Mouse (Mus musculus) c-Kit-negative CD71-positive TER-119-positive erythroid progenitor cells, embryonic 14.5 days (primary cell): ENCODE data around the gene Stx8.

Experiments used
- DNase-seq: peaks from one replicate; pipeline ENCODE4 v3.0.0-alpha.2; 2013; ENCODE audit warnings: low read depth, low spot score

The Stx8 gene

DNA sequence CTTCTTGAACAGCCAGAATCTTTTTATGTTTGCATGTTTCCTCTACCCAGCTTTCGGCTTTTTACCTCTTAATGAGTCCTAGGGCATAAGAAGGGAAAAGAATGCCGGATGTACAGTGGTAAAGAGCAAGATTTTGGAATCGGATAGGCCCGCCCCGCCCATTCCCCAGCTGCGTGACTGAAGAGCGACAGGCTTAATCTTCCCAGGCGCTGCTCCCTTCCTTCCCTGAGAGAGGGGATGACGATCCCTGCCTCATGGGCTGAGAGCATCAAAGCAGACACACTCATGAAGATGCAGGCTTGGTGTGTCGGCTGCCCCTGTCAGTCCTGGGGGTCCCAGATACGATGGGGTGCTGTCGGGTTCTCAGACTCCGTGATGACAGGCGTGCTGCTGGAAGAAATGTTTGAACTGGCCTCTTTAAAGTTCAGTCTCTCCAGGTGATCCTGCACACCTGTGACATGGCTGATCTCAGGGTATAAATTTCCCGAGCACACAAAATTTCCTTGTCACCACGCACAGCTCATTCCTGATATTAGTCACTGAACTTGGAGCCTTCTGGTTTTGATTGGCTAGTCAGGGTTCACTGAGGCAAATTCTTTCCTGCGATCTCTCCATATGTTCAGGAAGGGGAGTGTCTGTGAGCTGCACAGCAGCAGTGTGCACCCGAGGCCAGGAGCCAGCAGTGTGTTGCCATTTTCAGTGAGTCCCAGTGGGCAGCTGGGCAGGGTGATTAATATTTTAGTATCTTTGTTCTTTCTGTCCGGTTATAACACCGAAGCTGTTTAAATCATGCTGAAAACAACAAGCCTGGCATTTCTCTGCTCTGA, 70.4 kb downstream of the Stx8 start:
- DNase-seq: no peak

GRCm38 (mm10) chr11:68037093-68037492, 71.1 kb downstream of the Stx8 start:
- DNase-seq: no peak

GRCm38 (mm10) chr11:68038101-68038500, 72.1 kb downstream of the Stx8 start:
- no peak for DNase-seq

GRCm38 (mm10) chr11:68044181-68044580, 78.2 kb downstream of the Stx8 start:
- no peak for DNase-seq

DNA sequence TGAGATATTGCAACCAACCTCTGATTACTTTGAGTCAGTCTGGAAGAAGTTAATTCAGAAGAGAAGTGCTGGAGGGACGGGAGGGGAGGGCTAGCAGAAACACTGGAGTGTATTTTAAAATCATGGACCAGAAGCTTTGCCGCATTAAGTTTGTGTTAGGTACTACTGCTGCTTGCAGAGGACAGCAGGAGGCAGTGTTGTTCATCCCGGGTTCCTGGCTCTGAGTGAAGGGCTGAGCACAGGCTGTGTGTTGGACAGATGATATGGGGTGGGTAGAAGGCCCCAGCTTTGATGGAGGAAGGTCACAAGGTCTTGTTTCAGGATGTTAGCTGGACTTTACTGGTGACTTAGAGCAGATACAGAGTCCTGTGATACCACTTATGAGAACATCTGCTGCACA, 80.9 kb downstream of the Stx8 start:
- DNase-seq: no peak

DNA sequence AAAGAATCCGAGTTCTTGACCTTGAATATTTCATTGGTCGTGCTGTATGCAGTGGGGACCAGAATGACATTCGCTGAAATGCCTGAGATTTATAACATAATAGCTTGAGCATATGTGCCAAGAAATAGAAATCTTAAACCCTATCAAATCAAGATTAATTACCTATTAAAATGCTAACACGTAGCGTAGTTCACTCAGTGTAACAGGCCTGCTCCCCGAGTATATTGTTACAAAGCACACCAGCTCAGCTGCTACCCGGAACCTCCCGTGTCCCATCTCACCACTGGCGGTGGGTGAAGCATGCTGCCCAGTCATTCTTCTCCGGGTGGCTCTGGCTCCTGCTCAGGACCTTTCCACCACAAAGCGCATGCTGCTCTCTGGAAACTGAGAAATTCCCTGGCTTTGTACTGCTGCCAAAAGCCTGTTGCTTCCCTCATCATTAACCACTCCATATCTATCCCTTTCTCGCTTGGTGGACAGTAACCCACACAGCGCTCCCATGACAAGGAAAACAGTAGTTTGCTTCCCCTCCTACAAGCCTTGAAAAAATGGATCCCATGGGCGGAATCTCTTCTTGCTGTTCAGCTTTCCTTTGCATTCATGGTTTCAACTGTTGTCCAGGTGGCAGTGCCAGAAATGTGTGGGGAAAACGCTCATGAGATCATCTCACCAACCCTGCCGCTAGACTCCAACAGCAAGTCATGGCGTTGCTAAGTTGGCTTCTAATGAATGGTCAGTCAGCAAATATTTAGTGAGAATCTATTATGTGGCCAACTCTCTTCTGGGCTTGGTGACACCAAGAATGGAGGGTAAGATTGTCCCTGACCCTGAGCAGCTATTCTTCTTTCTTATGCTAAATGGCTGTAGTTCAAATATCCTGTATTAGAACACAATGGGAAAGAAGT, 83.5 kb downstream of the Stx8 start:
- no peak for DNase-seq

GRCm38 (mm10) chr11:68050725-68051124, 84.7 kb downstream of the Stx8 start:
- DNase-seq: no peak

DNA sequence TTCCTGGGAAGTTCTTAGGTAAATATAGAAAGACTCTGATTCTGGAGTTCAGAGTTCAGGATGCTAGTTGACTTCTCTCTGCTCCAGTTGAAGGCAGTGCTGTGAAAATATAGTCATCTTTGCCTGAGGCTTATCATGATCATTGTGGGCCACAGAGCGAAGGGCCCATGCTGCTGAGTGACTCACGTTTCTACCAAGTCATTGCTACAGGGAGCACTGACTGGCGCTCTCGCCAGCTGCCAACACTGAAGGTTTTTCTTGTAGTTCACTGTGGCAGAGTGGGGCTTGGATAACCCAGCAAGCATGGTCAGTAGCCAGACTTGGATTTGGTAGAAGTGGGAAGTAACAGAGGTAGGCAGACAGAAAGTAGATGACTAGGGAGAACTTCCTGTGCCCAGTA, 85.3 kb downstream of the Stx8 start:
- DNase-seq: no peak

GRCm38 (mm10) chr11:68058466-68059201, 92.6 kb downstream of the Stx8 start:
- no peak for DNase-seq

DNA sequence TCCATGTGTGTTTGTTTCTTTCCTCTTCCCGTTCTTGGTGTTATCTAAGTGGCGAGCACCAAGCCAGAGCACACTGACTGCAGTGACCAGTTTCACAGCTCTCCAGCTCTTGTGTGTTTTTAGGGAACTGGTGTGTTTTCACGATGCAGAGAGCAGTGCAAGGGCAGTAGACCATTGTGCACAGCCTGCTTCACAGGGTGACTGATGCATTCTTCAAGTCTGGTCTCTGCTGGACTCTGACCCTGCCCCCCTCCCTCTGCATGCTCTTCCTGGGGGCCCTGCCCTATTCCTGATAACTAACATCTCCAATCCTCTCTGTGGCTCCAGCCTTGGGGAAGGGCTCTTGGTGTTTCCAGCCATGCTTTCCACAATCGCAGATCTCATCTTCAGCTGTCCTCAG, 94.7 kb downstream of the Stx8 start:
- DNase-seq: no peak

- DNase-seq: no peak
Observed at GRCm38 (mm10) chr11:68062116-68062515, 96.1 kb downstream of the Stx8 start.

DNA sequence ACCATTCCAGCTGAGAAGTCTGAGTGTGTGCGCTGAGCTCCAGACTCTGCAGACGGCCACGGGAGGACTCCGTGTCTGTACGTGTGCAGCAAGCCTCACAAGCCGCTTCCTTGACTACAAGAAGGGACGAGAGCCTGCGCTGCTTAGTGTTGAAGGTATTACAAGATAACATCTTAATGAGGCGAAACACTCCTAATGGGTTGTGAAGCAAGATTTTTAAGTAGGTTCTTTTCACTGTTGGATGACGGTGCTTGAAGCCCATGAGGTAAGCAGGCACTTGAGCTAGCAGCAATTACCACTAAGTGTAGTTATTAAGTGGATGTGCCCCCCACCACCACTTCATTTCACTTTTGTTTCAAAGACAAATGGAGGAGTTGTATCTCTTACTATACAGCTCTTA, 101.8 kb downstream of the Stx8 start:
- no peak for DNase-seq

- no peak for DNase-seq
Observed at GRCm38 (mm10) chr11:68070086-68070485, 104.1 kb downstream of the Stx8 start.

GRCm38 (mm10) chr11:68071836-68072235, 105.8 kb downstream of the Stx8 start:
- no peak for DNase-seq

DNA sequence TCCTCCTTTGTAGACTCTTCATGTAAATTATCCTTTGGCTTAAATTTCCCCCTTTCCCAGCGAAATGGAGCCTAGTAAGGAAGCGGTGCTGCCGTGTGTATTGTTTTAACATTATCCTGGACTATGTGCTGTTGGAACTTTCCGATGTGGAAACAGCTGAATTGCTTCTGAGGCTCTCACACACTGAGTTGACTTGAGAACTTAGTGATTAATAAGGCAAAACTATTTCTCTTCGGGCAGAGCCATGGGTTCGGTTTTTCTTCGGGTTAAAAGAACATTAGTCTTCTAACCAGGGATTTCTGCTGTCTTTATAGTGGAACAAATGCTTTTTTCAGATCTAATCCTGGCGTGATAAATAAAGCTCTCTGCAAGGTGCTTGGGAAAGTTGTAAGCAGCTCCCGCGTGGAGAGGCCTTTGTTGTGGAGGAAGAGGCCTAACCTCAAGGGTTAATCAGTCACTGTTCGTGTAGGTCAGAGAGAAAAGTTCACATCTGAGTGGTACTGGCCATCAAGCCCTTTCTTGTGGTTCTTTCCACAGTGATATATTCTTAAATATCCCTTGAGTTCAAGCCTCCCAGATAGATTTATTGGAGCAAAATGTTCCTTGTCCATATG, 106.7 kb downstream of the Stx8 start:
- no peak for DNase-seq

DNA sequence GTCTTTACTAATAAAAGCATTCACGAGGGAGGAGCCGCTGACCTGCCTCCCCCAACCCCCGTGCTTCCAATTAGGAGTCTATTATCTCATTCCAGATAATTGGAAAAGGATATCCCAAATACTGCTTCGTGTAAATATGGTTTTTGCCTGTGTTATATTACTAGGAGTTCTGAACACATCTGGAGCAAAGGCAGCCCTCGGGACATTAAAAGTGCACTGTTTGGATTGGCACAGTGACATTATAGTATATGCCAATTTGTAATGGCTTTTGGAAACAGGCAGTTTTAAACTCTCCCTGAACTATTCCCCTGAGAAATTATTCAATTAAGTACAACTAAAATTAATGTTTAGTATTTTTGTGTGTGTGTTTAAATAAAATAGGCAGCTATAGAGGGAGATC, 108.7 kb downstream of the Stx8 start:
- DNase-seq: no peak

GRCm38 (mm10) chr11:68075331-68075730, 109.3 kb downstream of the Stx8 start:
- no peak for DNase-seq

GRCm38 (mm10) chr11:68079756-68080155, 113.8 kb downstream of the Stx8 start:
- no peak for DNase-seq

DNA sequence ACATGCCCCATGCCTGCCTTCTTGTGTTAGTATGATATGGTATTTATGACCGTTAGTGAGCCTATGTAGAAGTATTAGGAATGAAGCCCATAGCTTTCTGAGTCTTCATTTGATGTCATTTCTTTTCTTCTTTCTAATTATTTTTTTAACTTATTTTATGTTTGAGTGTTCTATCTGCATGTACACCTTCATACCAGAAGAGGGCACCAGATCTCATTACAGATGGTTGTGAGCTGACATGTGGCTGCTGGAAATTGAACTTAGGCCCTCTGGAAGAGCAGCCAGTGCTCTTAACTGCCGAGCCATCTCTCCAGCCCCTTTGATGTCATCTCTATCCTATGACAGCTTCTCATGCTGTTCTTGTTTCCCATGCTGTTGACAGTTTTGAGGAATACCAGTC, 115.0 kb downstream of the Stx8 start:
- no peak for DNase-seq

DNA sequence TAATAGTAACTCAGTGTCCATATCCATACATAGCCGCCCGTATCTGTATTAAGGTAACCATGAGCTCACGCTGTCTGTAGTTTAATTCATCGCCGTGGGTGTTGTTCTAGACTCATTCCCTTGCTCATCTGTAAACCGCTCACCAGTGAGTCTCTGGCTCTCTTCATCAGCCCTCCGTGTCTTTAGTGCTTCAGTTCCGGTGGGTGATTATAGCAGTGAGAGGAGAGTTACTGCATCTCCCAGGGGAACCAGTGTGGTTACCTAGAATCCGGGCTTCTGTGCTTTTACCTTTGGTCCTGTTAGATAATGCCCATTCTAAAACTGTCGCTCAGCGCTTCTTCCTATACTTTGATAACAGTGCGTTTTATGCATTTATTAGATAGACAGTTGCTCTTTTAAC, 116.8 kb downstream of the Stx8 start:
- DNase-seq: no peak

GRCm38 (mm10) chr11:68083562-68083961, 117.6 kb downstream of the Stx8 start:
- DNase-seq: no peak

- no peak for DNase-seq
Observed at GRCm38 (mm10) chr11:68086221-68086620, 120.2 kb downstream of the Stx8 start.
